Mouse (Mus musculus) liver, embryonic 11.5 days (tissue): ENCODE results near the gene Gsdma2. TPM values are rescaled to one million over a fixed set of nuclear protein-coding genes. Genes with fewer than 3 reads are reported as not detected.
"Not testable (repeated sequence)": the region's sequence is repeated elsewhere in the genome, so short reads cannot be mapped to it uniquely, and the experiment has no call there.

ENCODE experiments used
- ATAC-seq: fragments of 200-750 bp; cut with Nextera tagmentation; replicated peaks from 2 replicates; pipeline ENCODE4 v1.8.0; 2017; ENCODE audit warnings: moderate number of reproducible peaks, mild to moderate bottlenecking, moderate TSS enrichment, moderate library complexity; ENCODE audit not compliant: low FRiP score
- DNase-seq: peaks from one replicate; pipeline ENCODE4 v3.0.0-alpha.2; 2017; ENCODE audit warnings: low spot score
- H3K27ac ChIP-seq: fragments of 300-500 bp; sonication (generic); 2 replicates; pipeline ENCODE4 v1.5.1; 2014; ENCODE audit warnings: mild to moderate bottlenecking, low read depth, low read length, control low read depth
- H3K27me3 ChIP-seq: fragments of 300-500 bp; sonication (generic); replicated peaks from 2 replicates; pipeline ENCODE4 v1.6.1; 2014; ENCODE audit warnings: low read length, mixed read lengths; ENCODE audit not compliant: control insufficient read depth, insufficient read depth
- H3K36me3 ChIP-seq: fragments of 300-500 bp; sonication (generic); 2 replicates; pipeline ENCODE4 v1.6.1; 2014; ENCODE audit warnings: mild to moderate bottlenecking, low read length, moderate library complexity, mixed read lengths; ENCODE audit not compliant: control insufficient read depth, insufficient read depth
- H3K4me1 ChIP-seq: fragments of 300-500 bp; sonication (generic); replicated peaks from 2 replicates; pipeline ENCODE4 v1.6.1; 2014; ENCODE audit warnings: low read length, mixed read lengths; ENCODE audit not compliant: control insufficient read depth, insufficient read depth
- H3K4me2 ChIP-seq: fragments of 300-500 bp; sonication (generic); 2 replicates; pipeline ENCODE4 v1.6.1; 2014; ENCODE audit warnings: mild to moderate bottlenecking, control low read depth, moderate library complexity
- H3K4me3 ChIP-seq: fragments of 300-500 bp; sonication (generic); 2 replicates; pipeline ENCODE4 v1.5.1; 2014; ENCODE audit warnings: low read depth, low read length, control low read depth
- H3K9ac ChIP-seq: fragments of 300-500 bp; sonication (generic); 2 replicates; pipeline ENCODE4 v1.6.1; 2014; ENCODE audit warnings: low read depth, low read length, control low read depth
- H3K9me3 ChIP-seq: fragments of 300-500 bp; sonication (generic); 2 replicates; pipeline ENCODE4 v1.6.1; 2016; ENCODE audit warnings: low read length, inconsistent platforms, mixed read lengths; ENCODE audit not compliant: control insufficient read depth
- WGBS: fragments of 180-500 bp; shearing (Covaris S2); extraction: QIAGEN DNeasy Blood & Tissue Kit; methylation state at CpG from one replicate; pipeline ENCODE4 v1.1.7; 2014; 5-methylcytosine and 5-hydroxymethylcytosine counted together
- polyA plus RNA-seq: library from polyadenylated mRNA; unstranded; fragments of >200 nt; fragmentation: Nextera tagmentation; extraction: Ambion mirVana; gene quantifications from 2 replicates; pipeline ENCODE4 v1.2.1, GENCODE M21; 2014

The Gsdma2 gene
- polyA plus RNA-seq, 1 experiment from 2014 or later: not detected

DNA sequence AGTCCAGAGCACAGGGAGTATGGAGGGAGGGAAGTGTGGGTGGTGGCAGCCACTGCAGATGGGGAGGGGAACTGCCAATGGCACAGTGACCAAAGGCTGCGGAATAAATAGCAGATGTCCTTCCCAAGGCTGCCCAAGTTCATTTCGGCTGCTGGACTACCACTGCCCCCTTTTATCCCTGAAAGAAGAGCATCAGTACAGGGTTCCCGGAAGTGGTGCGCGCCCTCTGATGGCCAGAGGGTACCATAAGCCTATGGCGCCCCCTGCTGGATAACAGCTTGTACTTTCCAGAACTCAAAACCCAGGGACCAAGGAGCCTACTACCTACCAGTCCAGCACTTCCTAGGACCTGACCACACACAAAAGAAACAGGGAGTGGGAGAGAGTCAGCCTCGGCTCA lies 26.6 kb downstream of the Gsdma2 start:
- H3K4me3 ChIP-seq, H3K9me3 ChIP-seq, DNase-seq, H3K9ac ChIP-seq, H3K27ac ChIP-seq, H3K36me3 ChIP-seq, H3K27me3 ChIP-seq: not testable (repeated sequence)
- 2% methylated on average over 6 of the region's 7 CpGs for WGBS
- peak; percentile 57 for ATAC-seq
- H3K4me1 ChIP-seq: peaks cover 10% of the 10 kb centered on the region
- peak overlapping the region; percentile 33 for H3K4me2 ChIP-seq

DNA sequence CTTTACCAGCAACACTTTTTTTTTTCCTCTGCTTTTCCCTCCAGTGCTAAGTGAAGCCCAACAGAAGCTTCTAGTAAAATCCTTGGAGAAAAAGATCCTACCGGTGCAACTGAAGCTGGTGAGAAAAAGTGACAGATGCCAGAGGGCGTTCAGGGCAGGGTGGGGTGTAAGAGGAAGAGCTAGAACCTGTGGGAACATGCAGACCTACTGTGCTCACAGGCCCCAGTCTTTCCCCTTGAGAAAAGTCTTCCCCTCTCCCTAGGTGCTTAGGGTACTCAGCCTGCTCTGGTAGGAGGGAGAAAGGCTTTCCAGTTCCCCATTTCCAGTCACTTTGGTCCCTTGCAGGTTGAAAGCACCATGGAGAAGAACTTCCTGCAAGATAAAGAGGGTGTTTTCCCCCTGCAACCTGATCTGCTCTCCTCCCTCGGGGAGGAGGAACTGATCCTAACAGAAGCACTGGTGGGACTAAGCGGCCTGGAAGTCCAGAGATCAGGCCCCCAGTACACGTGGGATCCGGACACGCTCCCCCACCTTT lies 29.3 kb downstream of the Gsdma2 start:
- 26% methylated on average over 7 of the region's 7 CpGs for WGBS
- Histone ChIP-seq H3K9me3 (no peaks in the 10 kb centered on the region), H3K27ac (no peak overlapping the region), H3K36me3 (no peaks in the 10 kb centered on the region), H3K4me2 (no peak overlapping the region), H3K9ac (no peak overlapping the region), H3K4me3 (no peak overlapping the region), H3K4me1 (peaks cover 10% of the 10 kb centered on the region), H3K27me3 (no peaks in the 10 kb centered on the region)
- ATAC-seq (no peak), DNase-seq (no peak)

DNA sequence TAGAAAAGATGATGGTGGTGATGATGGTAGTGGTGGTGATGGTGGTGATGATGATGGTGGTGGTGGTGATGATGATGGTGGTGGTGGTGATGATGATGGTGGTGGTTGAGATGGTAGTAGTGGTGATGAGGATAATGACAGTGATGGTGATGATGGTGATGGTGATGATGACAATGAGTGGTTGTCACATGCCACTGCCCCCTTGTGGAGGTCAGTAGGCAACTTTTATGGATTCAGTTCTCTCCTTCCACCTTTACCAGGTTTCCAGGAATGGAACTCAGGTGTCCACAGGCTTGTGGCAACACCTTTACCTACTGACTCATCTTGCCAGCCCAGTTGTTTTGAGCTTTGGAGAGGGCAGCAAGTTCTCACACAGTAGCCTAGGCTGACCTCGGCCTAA lies 33.5 kb downstream of the Gsdma2 start:
- Histone ChIP-seq H3K4me3 (no peak overlapping the region), H3K27me3 (no peaks in the 10 kb centered on the region), H3K9ac (no peak overlapping the region), H3K36me3 (no peaks in the 10 kb centered on the region), H3K9me3 (no peaks in the 10 kb centered on the region), H3K4me1 (no peaks in the 10 kb centered on the region), H3K4me2 (no peak overlapping the region), H3K27ac (no peak overlapping the region)
- DNase-seq (no peak), ATAC-seq (no peak)
- 100% methylated on average over 1 of the region's 1 CpGs for WGBS

DNA sequence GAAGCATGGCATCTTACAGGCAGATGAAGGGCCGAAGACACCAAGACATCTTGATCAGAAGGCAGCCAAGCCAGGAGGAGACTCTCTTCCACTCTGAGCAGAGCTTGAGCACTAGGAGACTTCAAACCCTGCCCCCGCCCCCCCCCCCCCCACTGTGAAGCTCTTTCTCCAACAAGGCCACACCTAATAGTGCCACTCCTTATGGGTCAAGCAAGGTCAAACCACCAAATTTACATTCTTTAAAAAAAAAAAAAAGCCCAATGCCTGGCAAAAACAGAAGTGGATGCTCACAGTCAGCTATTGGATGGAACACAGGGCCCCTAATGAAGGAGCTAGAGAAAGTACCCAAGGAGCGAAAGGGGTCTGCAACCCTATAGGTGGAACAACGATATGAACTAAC lies 34.0 kb downstream of the Gsdma2 start:
- not testable (repeated sequence) for H3K4me1 ChIP-seq, H3K27ac ChIP-seq, ATAC-seq, H3K9ac ChIP-seq, H3K27me3 ChIP-seq, H3K9me3 ChIP-seq, H3K36me3 ChIP-seq, H3K4me2 ChIP-seq, DNase-seq, H3K4me3 ChIP-seq
- whole genome bisulfite sequencing: 79% methylated on average over 4 of the region's 4 CpGs

DNA sequence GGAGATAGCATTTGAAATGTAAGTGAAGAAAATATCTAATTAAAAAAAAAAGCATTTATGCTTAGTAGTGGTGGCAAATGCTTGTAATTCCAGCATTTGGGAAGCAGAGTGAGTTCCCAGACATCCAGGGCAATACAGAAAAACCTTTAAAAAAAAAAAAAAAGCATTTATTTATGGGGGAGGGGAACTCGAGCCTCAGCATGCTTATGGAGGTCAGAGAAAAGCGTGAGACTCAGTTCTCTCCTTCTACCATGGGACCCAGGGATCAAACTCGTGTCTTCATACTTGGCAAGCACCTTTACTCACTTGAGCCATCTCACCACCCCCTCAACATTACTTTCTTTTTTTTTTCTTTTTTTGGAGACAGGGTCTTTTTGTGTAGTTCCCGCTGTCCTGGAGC lies 34.6 kb downstream of the Gsdma2 start:
- no peak overlapping the region; the same call in 1 of the 2 replicates for H3K4me2 ChIP-seq
- 71% methylated on average over 4 of the region's 4 CpGs for WGBS
- no peak for DNase-seq
- no peak for ATAC-seq
- H3K4me3 ChIP-seq: no peak overlapping the region
- H3K9me3 ChIP-seq: no peaks in the 10 kb centered on the region
- H3K9ac ChIP-seq: no peak overlapping the region
- no peaks in the 10 kb centered on the region for H3K4me1 ChIP-seq
- H3K36me3 ChIP-seq: peaks cover 11% of the 10 kb centered on the region
- H3K27ac ChIP-seq: no peak overlapping the region
- H3K27me3 ChIP-seq: no peaks in the 10 kb centered on the region

DNA sequence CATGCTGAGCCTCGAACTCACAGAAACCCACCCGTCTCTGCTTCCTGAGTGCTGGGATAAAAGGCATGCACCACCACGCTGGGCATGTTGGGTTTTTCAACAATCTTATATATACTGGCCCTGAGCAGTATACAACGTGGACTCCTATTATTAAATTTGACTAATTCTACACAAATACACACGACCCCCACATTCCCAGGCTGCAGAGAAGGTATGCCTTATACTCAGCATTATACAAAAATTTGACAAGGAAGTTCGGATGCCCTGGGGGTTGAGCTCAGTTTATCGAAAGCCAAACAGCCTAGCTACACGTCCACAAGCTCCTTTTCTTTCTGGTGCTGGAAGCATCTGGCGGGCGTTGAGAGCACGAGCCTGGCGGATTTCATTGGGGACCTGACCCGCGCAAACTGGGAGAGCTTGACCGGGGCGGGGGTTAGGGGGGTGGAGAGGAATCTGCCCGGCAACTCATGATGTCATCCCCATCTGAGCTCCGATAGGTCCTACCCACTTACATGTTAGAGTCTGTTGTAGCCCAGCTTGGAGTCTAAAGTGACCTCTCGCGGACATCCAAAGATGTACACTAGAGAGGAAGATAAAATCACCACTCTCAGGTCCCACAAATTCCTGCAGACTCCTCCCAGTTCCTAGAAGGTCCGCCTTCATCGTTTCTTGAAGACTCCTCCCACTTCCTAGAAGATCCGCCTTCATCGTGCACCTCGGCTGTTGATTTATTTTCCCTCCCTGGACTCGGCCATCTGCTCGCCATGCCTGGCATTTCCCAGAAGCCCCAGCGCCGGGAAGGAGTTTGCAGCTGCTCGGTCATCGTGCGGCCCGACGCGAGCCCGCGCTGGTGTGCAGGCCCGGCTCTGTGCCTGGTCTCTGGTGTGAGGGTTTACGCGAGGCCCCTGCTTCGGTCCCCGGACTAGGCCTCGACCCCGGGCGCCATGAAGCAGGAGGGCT lies 35.5 kb downstream of the Gsdma2 start, which contains the start of gene Psmd3:
Psmd3 (plus strand) TSS at position 769 of the 960 bp plus-strand sequence.
- ATAC-seq (peak; percentile 92), DNase-seq (peak; percentile 97)
- Histone ChIP-seq H3K9me3 (no peaks in the 10 kb centered on the region), H3K4me3 (peak within 1 kb of the TSS; percentile 100), H3K9ac (peak within 1 kb of the TSS; percentile 97), H3K27ac (peak within 1 kb of the TSS; percentile 80), H3K4me1 (no peaks in the 10 kb centered on the region), H3K36me3 (peaks cover 18% of the 10 kb centered on the region), H3K27me3 (no peaks in the 10 kb centered on the region), H3K4me2 (peak within 1 kb of the TSS; percentile 85)
- 4% methylated on average over 45 of the region's 45 CpGs for WGBS

DNA sequence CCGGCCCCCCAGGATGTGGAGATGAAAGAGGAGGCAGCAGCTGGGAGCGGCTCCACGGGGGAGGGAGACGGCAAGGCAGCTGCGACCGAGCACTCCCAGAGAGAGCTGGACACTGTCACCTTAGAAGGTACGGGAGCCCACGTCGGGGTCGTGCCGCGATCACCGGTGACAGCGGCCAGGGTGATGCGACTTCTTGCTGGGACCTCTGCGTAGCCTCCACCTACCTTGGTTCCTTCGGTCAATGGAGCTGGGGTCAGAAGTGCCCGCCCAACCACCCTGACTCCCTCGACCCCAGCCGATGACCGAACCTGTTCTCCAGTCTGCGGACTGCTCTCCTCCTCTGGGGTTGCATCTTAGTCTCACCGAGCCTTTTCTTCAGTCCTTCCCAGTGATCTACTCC lies 36.3 kb downstream of the Gsdma2 start:
- under 1% methylated on average over 23 of the region's 23 CpGs for WGBS
- Histone ChIP-seq H3K4me1 (no peaks in the 10 kb centered on the region), H3K27me3 (no peaks in the 10 kb centered on the region), H3K4me2 (peak overlapping the region; percentile 85), H3K36me3 (peaks cover 24% of the 10 kb centered on the region), H3K9me3 (no peaks in the 10 kb centered on the region), H3K27ac (peak overlapping the region; percentile 80), H3K9ac (peak overlapping the region; percentile 97), H3K4me3 (peak overlapping the region; percentile 100)
- no peak for DNase-seq
- peak; percentile 32 for ATAC-seq

DNA sequence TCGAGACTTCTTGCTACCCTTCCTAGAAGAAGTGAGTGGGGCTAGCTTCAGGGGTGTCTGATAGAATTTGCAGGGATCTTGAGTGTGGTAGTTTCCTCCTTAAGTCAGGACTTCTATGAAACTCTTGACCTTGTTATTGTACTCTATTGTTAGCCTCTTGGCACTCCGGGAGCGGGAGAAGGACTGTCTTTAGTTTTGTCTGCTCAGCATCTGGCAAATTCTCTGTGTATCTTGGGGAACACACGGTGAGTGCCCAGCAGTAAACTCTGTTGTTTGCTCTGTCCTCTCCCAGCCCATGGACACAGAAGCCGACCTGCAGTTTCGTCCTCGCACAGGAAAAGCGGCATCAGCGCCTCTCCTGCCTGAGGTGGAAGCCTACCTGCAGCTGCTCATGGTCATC lies 39.1 kb downstream of the Gsdma2 start:
- no peak for ATAC-seq
- no peaks in the 10 kb centered on the region for H3K9me3 ChIP-seq
- no peaks in the 10 kb centered on the region for H3K4me1 ChIP-seq
- no peak overlapping the region for H3K9ac ChIP-seq
- no peak for DNase-seq
- no peak overlapping the region for H3K4me3 ChIP-seq
- 91% methylated on average over 9 of the region's 9 CpGs for WGBS
- peaks cover 39% of the 10 kb centered on the region for H3K36me3 ChIP-seq
- H3K27me3 ChIP-seq: no peaks in the 10 kb centered on the region
- no peak overlapping the region for H3K27ac ChIP-seq
- no peak overlapping the region for H3K4me2 ChIP-seq
